Mouse (Mus musculus) naive thymus-derived CD4-positive, alpha-beta T cell, adult 2 months (primary cell): Measurements from ENCODE around the gene Npm1.

ENCODE experiments used
- DNase-seq: peaks from one replicate; pipeline ENCODE4 v3.0.0-alpha.2; 2011; ENCODE audit warnings: low read depth

Gene Npm1

GRCm38 (mm10) chr11:33145201-33146142 lies 17.5 kb downstream of the Npm1 start:
- no peak for DNase-seq

DNA sequence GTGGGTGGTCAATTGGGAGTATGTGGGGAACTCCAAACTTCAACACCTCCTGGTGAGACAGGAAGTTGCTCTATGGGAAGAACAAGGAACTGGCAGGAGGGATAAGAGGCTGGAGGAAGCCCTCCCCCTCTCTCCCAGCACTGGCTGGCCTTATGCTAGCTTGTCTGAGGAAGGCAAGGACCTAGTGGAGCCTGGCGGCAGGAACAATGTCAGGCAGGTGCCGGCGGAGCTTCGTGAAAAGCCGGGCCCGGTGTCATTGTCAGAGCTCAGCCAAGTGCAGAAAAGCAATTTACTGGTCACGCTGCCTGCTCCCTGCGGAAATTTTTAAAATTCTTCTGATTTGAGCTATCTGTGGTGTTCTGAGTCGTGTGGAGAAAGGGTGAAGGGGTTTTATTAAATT lies 19.1 kb downstream of the Npm1 start:
- DNase-seq = no peak

GRCm38 (mm10) chr11:33142801-33143200 lies 20.2 kb downstream of the Npm1 start:
- no peak for DNase-seq

- no peak for DNase-seq
Observed at GRCm38 (mm10) chr11:33140111-33140460, 22.9 kb downstream of the Npm1 start.

- DNase-seq = no peak
Observed at GRCm38 (mm10) chr11:33139458-33140110, 23.4 kb downstream of the Npm1 start.

DNA sequence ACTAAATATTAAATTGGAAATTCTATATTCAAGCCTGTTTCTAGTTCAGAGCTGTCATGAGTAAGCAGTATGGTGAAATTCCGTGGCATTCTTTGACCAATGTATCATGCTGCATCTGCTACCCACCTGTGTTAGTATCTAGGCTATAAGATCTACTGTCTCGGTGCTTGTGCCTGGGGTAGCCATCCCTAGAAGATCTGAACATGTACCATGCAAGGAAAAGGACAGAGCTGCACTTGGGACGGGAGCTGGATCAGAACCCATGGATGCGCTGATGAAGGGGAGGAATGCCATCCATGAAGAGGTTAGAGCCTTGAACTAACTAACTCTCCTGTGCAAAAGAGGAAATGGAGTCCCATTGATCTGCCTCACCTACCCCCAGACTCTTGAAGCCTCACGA lies 24.3 kb downstream of the Npm1 start:
- no peak for DNase-seq

GRCm38 (mm10) chr11:33134391-33134986 lies 28.5 kb downstream of the Npm1 start:
- DNase-seq = no peak

GRCm38 (mm10) chr11:33132619-33133338 lies 30.2 kb downstream of the Npm1 start:
- no peak for DNase-seq

GRCm38 (mm10) chr11:33127058-33127457 lies 35.9 kb downstream of the Npm1 start:
- DNase-seq = no peak

DNA sequence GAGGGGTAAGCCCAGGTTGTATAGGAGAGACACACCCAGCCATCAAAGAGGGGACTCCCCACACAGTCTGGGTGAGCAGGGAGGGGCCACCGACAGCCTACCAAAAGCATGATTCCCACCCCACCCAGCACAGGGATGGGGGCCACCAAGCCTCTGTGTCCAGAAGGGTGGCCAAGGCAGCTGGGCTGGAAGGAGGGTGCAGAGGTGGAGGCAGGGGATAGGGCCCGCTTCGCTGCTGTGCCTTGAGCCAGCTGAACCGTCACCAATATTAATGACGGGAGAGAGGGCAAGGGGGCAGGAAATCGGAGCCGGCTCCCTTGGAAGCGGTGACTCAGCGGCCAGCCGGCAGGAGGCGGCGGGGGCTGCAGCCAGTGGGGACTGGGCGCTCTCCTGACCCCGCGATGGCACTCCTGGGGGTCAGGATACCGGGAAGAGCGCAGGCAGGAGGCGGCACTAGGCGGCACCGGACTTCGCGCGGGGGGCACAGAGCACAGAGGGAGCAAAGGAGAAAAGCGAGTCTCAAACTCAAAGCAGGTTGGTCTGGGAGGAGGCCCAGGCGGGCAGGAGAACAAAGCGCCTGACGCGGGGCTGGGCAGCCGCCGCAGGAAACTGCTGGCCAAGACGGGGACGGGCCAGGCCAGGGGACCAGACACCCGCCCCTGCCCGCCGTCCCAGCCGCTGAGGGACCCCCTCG lies 40.3 kb downstream of the Npm1 start:
- DNase-seq = no peak

- no peak for DNase-seq
Observed at GRCm38 (mm10) chr11:33119556-33119955, 43.5 kb downstream of the Npm1 start.

- no peak for DNase-seq
Observed at GRCm38 (mm10) chr11:33119116-33119515, 43.9 kb downstream of the Npm1 start.

- no peak for DNase-seq
Observed at GRCm38 (mm10) chr11:33118480-33118879, 44.5 kb downstream of the Npm1 start.

DNA sequence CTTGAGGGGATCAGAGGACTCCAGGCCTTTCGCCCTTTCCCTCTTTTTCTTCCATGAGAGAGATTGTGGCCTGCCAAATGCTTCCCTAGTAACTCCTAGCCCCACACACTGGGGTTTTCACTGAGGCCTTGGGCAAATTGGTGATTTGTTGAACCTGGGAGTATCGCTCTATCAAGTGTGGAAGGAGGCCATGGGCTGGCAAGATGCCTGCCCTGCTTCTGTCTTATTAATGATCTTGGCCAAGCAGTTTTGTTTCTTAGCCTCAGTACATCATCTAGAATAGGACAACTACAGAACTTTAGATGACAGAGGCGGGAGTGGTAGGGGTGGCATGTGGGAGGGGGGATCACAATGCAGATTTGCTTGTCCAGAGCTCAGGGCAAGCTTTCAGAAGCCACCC lies 47.2 kb downstream of the Npm1 start:
- no peak for DNase-seq

- no peak for DNase-seq
Observed at GRCm38 (mm10) chr11:33112407-33112806, 50.6 kb downstream of the Npm1 start.

GRCm38 (mm10) chr11:33110111-33110510 lies 52.9 kb downstream of the Npm1 start:
- no peak for DNase-seq

DNA sequence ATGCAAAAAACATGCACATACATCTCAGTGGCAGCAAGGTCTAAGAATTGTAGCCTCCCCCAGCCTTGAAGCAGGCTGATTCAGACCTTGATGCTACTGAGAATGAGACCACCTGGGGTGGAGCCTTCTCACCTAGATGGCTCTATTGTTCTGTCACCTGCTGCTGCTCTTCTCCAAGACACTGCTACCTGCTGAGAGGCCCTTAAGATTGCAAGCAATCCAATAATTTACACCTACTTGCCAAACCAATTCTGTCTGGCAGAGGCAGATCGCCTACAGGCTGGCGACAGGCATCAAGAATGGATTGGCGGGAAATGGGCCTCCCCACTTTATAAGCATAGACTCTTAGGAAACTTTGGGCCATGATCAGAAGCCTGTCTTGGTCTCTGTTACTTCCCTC lies 55.5 kb downstream of the Npm1 start:
- no peak for DNase-seq

DNA sequence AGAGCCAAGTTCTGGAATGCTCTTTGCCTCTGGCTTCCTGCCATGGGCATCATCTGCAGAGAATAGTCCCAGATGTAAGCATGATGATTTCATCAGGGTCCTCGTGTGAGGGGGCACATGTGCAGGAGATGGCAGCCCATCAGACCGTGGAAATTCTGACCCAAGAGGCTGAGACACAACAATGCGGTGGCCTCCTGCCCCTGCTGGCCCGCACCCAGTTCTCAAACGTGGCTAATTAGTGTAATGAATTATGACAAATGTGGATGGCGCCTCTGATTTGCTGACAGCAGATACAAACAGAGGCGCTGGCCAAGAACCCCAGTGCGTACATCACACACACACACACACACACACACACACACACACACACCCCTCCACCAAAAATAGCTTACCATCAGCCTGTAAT lies 58.1 kb downstream of the Npm1 start:
- no peak for DNase-seq

DNA sequence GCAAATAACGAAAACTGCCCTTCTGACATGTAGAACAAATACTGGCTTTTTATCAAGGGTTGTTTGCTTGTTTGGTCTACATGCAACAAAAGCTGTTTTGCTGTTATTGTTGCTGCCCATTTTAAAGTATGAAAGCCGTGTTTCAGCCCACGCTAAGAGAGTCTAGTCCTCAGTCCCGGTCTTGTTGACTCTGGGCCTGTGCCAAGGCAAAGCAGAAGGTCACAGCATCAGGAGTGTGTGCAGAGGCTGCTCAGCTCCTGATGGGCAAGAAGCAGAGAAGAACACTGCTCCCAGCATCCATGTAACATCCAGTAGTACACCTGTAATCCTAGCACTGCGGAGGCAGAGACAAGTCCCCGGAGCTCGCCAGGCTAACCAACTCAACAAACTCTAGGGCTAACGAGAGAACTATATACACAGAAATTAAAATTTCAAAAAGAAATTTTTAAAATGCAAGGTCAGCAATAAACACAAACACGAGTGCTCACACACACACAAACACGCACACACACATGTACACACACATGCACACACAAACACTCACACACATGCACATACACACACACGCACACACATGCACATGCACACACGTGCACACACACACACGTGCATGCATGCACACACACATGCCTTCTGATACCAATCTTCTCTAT lies 59.6 kb downstream of the Npm1 start:
- DNase-seq = no peak
